Mouse (Mus musculus) G1E (cell line): ENCODE data around the gene B3gnt6.

Experiments
- CTCF ChIP-seq: IDR thresholded peaks from 2 replicates; pipeline ENCODE4 v1.5.1; 2012; ENCODE audit warnings: low read depth, low read length, inconsistent platforms, mixed read lengths
- GATA1 ChIP-seq: IDR thresholded peaks from 2 replicates; pipeline ENCODE4 v1.6.1; 2012; ENCODE audit warnings: borderline replicate concordance, low read length, inconsistent platforms, mixed read lengths
- GATA2 ChIP-seq: IDR thresholded peaks from 2 replicates; pipeline ENCODE4 v1.6.1; 2012; ENCODE audit warnings: low read depth, low read length, inconsistent platforms, borderline replicate concordance
- POLR2AphosphoS5 ChIP-seq: IDR thresholded peaks from 2 replicates; pipeline ENCODE4 v1.6.1; 2012; ENCODE audit warnings: low read depth, low read length, inconsistent platforms; ENCODE audit not compliant: insufficient replicate concordance
- TAL1 ChIP-seq: conservative IDR thresholded peaks from 2 replicates; pipeline ENCODE4 v1.6.1; 2012; ENCODE audit warnings: low read depth, low read length, inconsistent platforms, mixed read lengths

DNA sequence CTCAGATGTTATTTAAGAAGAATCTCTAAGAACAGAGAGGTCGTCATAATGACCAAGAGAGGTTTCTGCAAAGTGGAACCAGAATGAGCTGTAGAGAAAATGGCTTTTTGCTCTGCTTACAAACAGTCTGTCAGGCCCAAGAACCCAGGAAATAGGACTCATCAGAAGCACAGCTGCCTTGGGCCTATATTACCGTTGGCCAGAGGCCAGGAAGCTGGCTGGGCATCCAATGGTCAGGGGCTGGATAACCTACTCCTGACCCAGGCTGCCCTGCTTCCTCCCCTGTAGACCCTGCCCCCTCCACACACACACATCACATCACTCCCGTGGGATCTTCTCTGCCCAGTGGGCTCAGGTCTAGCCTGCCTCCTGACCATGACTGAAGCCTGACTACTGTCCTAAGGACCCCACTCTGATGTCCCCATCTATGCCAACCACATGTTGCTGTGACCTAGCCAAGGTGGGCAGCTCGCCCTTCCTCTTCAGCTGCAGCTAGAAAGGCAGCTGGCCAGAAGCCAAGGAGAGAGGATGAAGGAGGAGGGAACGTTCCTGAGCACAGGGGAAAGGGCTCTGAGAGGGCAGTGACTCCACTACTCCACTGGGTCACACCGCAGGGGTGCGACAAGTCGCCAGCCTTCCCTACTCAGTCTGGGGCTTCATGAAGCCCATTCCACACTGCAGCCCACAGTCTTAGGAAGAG, 39.1 kb downstream of the B3gnt6 start:
- TF ChIP-seq CTCF (no peak), POLR2AphosphoS5 (no peak), GATA1 (no peak), TAL1 (no peak), GATA2 (no peak)
